Mouse (Mus musculus): ENCODE data around the gene Qprt.

Gene Qprt

DNA sequence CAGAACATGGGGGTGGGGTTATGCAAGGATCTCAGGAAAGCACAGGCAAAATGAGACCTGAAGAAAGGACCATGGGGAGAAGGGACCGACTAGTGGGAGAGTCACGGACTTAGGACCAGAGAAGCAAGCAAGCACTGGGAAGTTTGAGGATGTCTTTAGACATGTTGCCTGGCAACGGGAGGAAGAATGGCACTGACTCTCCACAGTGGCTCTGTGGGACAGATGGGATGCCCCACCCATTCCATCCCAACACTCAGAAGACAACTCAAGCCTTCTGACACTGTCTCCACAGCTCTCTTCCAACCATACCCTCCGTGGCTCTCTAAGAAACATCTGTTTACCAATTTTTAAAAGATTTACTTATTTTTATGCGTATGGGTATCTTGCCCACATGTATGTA lies 11.1 kb upstream of the Qprt start:
- no peak for DNase-seq (ENCODE audit: low spot score)

DNA sequence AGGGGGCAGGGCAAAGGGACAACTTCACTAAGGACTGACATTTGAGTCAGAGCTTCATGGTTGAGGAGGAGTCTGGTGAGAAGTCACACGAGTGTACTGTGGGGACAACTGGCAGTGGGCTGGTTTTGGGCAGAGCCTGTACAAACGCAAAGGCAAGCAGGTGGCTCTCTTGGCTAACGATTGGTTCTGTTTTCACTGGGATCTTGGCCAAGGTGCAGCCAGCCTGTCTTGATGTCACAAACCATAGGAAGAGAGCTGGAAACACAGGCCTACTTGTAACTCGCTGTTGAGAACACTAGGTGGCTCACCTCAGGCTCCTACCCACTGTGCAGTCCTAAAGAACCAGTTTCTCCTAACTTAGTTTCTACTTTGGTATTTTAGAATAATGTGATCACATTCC lies 7.6 kb upstream of the Qprt start:
- DNase-seq (ENCODE audit: low spot score), result no peak

DNA sequence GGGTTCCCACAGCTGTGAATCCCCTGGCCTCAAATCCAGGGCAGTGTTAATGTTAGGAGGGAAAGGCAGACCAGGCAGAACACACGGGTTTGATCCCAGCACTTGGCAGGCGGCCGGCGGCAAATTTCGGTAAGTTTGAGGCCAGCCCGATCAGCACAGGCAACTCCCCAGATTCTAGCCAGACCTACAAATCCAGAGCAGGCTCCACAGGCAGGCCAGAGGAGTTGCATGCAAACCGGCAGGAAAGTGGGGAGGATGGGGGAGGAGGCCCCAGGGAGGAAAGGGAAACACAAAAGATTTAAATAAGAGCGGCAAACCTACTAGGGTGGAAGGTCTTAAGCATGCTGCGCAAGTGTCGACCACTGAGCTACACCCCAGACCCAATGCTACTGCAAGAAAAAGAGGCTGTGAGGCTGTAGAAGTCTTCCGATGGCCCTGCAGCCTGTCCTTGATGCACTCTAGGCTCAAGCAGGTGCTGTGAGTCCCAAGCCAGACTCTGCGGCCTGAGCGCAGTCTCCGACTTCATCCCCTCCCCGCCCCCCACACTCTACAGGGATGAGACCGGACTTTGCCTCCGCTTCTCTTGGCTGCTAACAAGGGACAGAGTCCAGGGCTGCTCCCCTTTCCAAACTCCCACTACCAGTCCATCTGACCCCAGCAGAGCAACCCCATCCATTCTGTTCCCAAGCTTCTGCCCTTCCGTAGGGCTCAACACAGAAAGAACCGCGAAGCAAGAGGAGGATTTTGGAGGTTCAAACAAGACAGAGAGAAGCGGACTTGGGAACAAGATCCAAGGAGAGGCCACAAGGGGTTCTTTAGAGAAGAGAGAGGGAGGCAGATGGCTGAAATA lies 740 bp downstream of the Qprt start:
- no peak for DNase-seq (ENCODE audit: low spot score)

DNA sequence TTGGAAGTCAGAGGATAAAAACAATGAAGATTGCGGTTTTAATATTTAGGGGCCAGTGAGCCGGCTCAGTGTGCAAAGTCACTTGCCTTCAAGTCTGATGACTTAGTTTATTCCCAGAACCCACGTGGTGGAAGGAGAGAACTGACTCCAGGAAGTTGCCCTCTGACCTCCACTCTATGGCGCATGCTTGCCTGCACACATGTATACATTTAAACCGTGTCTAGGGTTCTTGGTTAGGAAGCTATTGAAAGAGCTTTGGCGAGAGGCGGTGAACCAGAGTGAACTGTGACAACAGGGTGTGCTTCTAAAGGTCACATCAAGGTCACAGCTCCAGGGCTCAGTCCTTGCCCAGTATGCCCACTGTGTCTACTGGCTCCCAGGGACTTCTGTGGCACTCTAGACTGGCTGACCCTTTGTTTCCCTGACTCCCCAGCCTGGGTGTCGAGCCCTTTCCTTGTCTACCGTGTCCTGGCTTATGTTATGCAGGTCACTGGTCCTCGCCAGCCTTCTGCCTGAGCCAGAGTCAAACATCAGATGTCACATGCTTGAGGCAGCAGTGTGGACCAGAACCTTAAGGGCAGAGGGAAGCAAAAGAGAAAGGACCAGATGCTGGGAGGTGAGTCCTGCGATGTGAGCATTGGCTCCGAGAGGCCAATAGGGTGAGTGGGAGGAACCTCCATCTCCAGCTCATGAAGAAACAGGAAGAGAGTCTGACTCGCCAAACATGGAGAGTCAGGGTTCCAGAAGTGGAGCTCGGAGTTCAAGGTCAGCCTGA lies 3.2 kb downstream of the Qprt start:
- no peak for DNase-seq (ENCODE audit: low spot score)

DNA sequence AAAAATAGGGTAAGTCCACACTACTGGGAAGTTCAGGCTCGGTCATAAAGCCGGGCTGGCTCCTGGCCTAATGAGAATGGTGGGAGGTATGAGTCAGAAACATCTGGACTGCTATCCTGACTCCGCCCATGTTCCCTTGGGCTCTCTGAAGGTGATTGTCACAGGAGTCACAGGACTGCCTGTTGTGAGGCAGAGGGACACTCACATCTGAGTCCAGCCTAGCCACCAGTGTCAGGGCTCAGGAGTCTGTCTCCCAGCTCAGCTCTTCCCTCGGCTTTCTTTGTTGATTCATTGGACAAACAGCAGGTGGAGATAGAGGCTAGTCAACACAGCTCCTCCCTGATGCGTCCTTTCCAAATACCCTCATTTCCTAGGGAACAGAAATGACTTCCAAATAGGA lies 4.1 kb downstream of the Qprt start:
- no peak for DNase-seq (ENCODE audit: low spot score)

DNA sequence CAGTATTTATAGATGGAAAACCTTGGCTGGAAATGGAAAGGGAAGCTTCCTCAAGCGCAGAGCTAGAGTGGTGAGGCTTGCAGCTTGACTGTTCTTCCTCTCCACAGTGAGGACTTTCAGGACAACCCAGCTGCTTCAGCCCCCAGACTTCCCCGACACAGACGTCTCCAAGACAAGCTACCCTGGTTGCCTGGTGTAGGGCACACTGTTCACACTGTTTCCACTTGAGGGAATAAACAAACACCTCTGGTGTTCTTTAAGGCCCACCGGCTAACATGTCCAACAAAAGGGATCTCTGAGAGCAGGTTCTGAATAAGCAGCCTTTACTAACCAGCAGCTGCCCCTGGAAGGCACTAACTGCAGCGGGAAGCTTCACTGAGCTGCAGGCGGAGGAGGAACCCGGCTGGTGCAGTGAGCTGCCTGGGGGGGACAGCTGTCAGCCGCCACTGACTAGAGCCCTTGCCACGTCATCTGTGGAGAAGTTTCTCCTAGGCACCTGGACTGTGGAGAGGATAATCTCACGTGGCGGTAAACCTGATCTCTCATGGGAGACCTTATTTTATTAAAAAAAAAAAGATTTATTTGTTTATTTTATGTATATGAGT lies 5.6 kb downstream of the Qprt start:
- DNase-seq (ENCODE audit: low spot score), result no peak

DNA sequence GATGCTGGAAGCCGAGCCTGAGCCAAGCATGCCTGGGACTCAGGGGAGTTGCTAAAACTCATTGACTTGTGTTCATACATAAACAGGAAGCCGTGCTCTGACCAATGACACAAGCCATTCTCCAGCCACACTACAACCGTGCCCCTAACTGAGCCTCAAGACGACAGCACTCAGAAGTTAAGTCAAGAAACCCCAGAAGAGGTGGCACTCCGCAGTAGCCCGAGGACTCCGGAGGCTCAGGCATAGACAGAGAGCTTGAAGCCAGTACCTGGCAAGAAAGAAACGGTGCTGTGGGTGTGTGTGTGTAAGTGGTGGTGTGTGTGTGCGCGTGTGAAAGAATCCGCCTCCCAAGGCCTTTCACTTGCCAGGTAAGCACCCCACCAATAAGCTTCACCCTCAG lies 7.1 kb downstream of the Qprt start:
- DNase-seq (ENCODE audit: low spot score), result no peak

DNA sequence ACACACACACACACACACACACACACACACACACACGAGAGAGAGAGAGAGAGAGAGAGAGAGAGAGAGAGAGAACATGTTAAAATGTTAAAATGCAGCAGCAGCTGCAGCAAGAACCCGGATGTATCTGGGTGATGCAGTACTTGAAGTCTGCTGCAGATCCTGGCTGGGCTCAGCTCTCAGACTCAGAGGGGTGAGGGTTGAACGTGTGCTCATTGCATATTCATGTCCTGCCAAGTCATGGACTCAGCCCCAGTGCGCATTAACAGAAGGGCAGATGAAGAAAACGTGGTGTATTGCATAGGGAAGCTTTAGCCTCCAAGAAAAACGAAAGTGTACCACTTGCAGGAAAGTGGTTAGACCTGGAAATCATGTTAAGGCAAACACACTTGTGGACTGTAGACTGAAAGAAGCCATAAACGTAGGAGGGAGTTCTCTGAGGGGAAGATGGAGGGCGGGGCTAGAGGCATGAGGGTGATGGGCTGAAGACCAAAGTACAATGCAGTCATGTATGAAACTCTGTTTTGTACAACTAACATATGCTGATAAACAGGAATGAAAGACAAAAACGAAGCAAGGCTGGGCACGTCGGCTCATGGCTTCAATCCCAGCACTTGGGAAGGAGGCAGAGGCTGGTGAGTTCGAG lies 8.3 kb downstream of the Qprt start:
- DNase-seq (ENCODE audit: low spot score), result no peak

DNA sequence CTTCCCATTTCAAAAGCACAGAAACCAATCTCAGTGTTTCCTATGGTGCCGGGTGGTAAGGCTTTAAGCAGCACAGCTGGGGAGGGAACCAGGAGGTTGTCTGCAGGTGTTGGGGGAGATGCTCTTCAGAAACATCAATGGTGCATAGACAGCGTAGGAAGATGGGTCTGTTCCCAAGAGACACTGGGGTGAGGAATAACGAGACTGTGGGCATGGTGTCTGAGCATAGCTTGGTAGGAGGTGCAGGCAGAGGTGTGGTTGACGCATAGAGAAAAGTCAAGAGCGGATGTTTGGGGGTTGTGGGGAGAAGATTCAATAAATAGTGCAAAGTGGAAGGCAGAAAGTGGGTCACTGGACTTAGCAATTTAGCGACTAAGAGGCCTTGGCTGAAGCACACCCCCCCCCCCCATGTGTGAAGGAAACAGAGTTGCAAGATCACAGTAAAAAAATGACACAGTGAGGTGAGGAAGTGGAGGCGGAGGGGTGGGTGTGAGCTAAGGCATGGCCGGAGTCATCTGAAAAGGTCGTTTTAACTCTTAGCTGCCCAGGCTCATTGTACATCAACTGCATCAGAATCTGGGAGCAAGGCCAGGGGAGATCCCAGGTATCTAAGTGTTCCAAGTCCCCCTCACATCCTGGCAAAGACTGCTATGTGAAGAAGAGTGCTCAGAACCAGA lies 9.0 kb downstream of the Qprt start:
- DNase-seq (ENCODE audit: low spot score), result no peak

DNA sequence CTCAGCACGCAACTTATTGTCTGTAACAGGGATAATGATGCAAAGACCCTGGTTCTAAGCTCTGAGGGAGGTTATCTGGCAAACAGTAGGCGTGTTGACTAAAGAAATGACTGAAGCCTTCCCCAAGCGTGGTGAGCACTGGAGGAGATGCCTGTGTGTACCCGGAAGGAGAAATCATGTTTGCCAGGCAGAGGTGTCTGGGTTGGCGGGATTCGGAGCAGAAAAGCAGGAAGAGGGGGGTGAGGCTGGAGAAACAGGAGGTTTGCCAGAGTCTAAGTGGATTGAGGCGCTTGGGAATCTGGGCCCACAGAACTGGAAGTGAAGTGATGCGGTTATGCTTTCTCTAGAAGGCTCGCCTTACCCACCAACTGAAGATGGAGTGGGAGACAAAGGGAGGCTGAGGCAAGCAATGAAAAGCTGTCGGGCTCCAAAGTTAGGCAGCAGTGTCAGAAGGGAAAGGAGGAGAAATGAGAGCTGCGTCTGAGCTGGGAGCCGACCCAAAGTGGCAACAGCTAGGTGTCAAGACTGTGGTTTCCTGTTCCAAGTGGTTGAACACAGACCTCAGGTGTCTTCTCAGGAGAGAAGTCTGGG lies 9.7 kb downstream of the Qprt start:
- no peak for DNase-seq (ENCODE audit: low spot score)

DNA sequence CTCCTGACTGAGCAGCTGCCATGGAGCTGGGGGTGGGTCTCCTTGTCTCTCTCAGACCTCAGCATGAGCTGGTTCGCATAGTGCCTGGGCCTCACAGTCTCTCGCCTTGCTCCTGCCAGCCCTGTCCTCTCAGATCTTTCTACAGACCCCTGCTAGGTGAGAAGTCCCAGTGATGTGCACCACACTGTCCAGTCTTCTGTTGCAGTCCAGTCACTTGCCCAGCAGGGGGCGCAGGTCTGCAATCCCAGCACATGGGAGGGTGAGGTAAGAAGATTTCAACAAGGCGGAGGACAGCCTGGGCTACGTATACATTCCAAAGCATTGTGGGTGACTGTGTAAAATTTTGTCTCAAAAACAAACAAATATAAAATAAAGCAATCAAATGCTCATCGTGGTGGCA lies 10.6 kb downstream of the Qprt start:
- DNase-seq (ENCODE audit: low spot score), result peak; percentile 48

DNA sequence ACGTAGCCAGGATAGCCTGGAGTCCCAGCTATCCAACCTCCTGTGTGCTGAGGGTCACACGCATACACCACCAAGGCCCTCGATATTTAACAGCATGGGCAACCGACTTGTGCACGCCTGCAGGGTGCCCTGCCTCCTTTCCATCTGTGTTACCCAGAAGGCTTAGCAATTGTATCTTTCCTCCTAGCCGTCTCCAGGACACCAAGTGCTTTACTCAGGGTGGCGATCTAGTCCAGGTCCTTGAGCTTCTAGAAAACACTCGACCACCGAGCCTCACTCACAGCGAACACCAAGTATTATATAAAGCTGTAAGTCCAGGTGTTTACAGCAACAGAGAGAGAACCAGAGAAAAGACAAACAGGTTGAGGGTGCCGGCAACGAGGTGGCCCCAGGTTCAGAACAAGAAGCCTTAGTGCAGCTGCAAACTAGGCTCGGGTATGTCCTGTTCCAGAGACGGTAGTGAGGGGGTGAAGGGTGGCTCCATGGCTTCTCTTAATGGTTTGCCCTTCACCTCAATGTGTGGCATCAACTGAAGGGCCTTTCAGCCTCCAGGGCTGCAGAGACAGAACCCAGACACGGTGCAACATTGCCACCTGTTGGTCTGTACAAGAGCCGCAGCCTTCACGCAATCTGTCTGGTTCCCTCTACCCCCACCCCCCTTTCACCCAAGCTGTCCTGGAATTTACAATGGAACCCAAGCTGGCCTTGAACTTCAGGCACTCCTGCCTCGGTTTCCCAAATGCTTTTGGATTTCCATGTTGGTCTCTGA lies 11.6 kb downstream of the Qprt start:
- DNase-seq (ENCODE audit: low spot score), result peak; percentile 77

DNA sequence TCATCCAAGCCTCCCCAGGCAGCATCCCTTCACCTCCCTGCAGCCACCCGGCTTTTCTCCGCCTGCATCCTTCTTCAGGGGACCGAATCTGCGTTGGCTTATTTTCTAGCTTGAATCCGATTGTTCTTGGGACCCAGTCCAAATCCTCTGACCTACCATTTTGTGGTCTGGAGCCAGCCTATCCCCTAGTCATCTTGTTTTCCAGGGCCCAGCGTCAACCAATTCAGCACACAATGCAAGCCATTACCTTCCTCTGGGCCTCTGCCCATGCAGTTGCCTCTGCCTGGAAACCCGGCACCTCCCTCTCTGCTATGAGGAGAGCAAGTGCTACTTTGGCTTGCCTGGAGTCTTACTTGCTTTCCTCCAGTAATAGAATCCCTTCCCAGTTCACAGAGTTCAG lies 16.5 kb downstream of the Qprt start:
- DNase-seq (ENCODE audit: low spot score), result no peak

DNA sequence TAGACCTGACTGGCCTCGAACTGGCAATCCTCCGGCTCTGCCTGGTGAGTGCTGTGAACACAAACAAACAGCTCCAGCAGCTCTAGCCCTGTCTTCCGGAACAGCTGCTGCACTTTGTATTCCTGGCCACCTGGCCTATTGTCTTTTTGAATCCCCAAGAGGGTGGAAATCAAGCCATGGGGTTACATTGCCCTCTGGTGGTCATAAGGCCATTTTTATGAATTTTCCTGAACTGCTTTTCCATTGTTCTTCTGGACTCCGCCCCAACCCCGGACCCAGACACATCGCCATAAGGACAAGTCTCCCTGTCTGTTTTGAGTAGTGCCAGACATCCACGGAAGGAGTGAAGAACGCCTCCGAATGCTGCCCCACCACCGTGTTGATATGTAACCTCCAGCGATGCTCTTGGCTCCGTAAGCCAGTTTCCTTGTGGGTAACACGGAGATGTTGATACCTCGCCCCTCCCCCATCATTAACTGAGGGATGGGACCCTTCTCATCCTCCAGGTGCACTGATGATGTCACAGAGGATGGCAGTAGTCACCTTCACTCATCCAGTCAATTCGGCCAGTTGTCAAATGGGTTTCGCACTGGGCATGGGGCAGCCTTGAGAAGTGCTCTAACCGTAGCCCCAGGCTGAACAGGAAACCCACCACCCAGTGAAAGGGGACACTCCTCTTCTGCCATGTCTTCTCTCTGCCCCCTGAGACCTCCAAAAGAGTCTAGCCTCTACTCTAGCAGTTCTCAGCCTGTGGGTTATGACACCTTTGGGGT lies 17.3 kb downstream of the Qprt start:
- DNase-seq (ENCODE audit: low spot score), result peak; percentile 86

DNA sequence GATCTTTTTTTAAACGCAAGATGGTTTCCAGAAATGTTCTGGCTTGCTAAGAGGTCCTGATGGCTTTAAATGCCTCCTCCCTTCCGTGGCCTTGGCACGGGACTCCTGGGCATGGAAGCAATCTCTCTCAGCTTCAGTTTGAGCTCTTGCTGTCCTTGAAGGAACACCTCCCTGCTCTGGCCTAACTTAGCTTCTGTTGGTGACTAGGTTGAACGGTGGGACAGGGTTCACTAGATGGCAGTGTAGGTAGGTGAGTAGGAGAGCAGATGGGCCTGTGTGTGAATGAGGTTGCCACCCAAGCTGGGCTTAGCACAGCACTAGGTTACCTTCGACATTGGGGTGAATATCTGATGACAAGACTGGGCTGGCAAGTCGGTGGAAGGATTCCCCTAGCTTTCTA lies 18.1 kb downstream of the Qprt start:
- no peak for DNase-seq (ENCODE audit: low spot score)

DNA sequence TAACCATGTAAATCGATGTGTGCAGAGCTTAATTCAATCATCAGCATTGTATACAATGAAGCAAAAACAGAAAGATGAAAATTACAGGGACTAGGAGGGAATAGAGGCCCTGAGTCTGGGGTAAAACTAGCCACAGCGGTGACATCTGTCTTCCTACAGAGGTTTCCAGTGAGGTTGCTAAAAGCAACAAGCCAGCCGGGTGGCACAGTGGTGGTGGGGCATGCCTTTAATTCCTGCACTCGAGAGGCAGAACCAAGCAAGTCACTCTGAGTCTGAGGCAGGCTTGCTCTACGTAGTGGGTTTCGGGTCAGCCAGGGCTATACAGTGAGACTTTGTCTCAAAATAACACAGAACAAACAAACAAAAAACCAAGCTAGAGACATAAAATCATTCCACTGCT lies 19.9 kb downstream of the Qprt start:
- no peak for DNase-seq (ENCODE audit: low spot score)

DNA sequence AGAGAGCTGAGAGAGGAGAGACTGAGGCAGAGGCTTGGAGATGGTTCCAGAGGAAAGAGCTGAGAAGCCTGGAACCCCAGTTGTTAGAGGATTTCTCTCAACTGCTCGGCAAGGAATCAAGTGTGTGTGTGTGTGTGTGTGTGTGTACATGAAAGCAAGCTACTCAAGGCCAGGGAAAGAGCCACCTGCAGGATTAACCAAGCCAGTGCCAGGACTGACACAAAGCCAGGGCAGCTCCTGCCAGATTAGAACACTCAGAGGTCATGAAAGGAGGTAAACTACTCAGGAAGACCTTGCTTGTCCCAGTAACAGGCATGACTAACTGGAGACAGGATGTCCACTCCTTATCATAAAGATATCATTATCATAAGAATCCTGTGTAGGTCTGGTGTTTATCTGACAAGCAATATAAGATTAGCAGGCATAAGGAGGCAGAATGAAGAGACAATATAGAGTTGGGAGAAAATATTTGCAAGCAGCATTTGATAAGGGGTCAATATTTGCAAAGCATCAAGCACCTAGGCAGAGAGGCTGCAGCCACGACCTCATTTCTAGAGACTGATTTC lies 20.5 kb downstream of the Qprt start:
- no peak for DNase-seq (ENCODE audit: low spot score)

DNA sequence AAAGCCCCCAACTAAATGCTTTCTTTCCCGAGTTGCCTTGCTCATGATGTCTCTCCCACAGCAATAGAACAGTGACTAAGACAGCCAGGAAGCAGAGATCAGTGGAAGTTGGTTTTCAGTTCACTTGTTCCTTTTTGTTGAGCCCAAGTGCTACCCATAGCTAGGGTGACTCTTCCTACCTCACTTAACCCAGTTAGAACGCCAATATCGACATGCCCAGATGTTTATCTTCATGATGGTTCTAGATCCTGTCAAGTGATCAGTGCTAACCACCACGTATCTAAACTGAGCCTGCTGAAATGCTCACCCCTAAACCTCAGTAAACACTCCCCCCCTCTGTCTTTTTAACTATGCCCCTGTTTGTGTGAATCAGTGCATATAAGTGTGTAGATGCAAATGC lies 22.5 kb downstream of the Qprt start:
- DNase-seq (ENCODE audit: low spot score), result no peak

DNA sequence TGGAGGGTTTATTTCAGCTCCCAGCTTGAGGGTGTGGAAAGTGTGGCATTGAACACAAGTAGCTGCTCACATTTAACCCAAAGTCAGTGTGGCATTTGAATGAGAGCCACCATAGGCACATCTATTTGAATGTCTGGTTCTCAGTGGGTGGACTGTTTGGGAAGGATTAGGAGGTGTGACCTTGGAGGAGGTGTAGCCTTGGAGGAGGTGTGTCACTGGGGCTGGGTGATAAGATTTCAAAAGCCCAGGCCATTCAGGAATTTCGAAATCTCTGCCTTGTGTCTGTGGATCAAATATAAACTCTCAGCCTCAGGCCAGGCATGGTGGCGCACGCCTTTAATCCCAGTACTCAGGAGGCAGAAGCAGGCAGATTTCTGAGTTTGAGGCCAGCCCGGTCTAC lies 23.1 kb downstream of the Qprt start:
- no peak for DNase-seq (ENCODE audit: low spot score)

DNA sequence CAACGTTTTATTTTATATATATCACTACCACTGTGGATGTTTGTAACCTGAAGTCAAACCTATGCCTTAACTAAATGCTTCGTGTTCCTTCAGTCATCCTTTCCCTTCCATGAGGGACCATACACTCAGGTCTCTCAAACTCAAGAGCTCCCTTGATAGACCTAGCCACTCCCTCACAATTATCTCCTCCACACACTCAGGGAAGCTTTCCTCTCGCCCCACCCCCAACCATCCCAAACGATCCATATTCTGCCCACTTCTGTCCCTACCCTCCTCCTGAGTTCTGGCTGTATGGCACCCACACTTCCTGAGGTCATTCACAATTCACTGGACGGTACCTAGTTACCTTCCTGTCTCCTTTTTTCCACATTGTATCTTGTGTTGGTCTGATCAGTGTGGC lies 23.5 kb downstream of the Qprt start:
- no peak for DNase-seq (ENCODE audit: low spot score)

Data from lung, postnatal 25 days (tissue).